Mouse (Mus musculus) testis, postnatal 10 days (tissue): ENCODE results near the gene Slc50a1.

Source experiments
- DNase-seq: peaks from one replicate; pipeline ENCODE4 v3.0.0; 2021; ENCODE audit warnings: low spot score

Slc50a1 gene

DNA sequence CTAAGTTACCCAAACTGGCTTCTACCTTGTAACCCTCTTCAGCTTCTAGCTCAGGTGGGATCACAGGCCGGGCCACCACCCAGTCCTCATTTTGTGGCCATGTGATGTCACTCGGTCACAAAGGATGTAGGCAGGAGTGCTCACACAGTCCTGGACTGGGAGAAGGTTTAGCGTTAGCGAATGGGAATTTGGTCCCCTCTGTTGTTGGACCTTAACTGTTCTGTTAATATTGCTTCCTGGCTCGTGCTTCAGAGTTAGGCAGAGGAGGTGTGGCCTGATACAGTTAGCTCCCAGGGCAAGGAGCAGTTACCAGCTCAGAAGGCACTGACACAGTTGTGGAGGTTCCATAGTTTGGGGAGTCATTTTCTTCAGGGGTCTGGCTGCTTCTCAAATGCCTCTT is 23.8 kb upstream of the Slc50a1 start:
- no peak for DNase-seq

DNA sequence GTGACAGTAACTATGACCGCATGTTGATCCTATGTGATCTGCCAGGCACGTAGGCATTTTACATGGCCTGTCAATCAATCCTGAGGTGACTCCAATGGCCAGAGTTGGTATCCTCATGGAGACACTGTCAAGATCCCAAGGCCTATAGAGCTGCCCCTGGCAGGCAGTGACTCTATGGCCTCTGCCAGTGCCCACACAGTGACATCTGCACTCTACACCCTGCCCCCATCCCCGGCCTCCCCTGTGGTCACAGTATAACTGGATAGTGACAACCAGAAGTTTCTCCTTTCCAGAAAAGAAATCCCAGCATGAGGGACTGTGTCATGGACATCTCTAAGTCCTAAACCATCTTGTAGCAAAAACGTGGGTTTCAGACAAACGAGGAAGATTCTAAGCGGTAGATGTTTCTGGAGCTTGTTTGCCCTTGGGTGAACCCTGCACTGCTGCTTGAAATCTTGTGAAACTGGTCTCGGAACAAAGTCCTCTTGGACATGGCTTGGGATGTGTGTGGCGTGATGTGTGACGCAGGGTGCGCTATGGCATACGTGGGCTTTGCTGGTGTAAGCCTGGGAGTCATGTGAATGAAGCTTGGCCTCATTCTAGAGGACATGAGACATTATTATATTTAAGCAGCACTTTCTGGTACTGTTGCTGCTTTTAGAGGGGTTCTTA is 23.0 kb upstream of the Slc50a1 start:
- no peak for DNase-seq

DNA sequence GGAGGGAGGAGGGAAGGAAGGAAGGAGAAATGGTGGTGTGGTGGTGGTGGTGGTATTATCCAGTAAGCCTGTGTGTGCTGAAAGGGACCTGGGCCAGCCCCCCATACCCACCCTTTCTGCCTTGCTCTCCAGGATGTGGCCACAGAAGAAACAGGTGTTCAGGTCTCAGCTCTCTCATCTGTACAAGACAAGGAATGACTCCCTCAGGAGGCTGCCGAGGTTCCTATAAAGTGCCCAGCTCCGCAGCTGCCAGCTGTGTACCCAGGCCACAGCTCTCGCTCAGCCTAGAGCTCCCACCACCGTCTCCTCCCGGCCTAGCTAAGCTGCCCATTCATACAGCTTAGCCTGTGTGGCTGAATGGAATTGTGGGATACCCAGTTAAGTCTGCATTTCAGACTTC is 21.9 kb upstream of the Slc50a1 start:
- no peak for DNase-seq

DNA sequence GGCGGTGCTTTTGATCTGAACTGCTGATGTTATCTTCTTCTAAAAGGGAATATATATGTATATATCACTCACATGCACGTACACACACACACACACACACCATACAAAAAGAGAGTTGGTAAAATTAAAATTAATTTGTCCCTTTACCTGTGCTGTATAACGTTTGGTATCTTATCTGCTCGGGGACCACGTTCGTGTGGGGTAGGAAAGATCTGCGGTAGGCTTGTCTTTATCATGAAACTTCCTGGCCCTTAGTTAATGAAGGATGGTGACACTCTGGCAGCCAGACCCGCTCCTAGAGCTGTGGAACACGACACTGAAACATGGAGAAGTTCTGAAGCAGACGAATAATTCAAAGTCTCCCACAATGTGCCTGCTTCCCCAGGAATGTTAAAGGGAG is 21.5 kb upstream of the Slc50a1 start:
- DNase-seq: no peak

DNA sequence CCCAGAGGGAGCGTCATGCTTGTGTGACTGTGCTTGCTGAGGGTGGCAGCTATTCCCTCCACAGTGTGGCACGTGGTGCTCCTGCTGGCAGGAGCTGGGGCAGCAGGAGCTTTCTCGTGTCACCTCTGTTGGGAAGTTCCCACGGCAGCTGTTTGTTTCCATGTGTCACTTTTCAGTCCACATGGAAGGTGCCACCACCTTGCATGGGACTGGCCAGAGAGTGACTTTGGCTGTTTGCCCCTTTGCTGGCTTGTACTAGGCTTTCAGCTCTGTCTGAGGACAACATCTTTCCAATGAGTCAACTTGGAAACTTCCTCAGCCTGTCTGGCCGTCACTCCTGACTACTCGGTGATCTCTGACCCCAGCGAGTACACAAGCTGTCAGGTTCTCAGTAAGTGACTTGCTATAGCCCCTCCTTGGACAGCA is 18.1 kb upstream of the Slc50a1 start:
- DNase-seq: no peak

DNA sequence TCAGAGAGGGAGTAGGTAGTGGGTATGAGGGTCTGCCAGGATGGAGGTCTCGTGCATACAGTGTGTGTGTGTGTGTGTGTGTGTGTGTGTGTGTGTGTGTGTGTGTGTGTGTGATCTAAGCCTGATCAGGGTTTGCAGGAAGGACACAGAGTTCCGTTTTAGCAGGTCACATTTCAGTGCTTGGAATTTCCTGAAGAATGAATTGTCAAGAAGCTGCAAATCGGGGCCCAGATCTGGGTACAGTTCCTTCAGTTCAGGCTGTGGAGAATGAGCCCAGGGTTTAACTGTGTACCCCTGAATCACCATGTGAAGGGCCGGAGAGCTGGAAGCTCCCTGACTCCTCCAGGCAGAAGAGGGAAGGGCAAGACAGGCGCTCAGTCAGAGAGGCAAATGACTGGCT is 16.9 kb upstream of the Slc50a1 start:
- no peak for DNase-seq

DNA sequence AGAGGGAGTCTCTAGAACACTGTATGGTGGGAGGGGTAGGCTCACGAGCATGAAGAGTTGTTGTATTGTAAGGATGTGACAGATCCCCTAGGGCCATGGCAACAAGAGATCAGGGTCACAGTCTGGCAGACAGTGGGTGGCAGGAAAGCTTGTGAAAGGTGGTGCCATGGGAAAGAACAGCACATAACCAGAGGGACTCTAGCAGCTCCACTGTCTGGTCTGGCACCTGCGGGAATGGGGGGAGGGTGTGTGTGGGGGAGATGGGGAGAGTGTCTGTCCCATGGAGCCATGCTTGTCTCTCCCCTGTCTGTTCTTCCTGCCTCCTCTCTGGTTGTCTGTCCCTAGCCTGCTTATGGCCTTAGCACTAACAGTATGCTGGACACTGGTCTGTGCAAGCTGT is 15.2 kb upstream of the Slc50a1 start:
- DNase-seq: no peak

DNA sequence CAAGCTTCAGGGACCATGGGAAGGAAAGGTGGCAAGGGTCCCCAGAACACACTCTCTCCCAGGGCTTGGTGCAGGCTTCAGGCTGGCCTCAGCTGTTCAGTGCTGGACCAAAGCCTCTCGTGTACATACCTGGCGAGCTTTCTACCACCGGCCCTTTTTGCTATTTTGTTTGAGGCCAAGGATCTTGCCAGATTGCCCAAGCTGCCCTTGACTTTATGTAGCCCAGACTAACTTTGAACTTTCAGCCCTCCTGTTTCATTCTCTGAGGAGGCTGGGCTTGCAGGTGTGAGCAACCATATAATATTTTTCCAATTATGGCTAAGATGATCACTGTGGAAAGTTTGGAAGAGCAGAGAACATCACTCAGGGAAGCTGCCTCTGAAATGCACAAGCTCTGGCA is 13.9 kb upstream of the Slc50a1 start:
- no peak for DNase-seq

DNA sequence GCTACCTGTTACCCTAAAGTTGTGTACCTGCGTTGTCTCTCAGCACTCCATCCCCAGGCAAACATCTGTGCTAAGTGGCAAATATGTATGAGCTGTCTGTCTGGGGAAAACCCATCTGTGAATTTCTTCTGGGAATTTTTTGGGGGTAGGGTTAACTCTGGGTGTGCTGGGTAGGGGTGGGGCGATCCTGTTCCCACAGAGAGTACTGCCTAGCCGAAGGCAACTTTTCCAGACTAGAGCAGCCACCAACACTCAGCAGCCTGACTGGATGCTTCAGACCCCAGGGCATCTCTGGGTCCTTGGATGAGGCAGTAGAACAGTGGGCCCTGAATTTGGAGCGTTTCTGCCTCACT is 11.9 kb upstream of the Slc50a1 start:
- no peak for DNase-seq

DNA sequence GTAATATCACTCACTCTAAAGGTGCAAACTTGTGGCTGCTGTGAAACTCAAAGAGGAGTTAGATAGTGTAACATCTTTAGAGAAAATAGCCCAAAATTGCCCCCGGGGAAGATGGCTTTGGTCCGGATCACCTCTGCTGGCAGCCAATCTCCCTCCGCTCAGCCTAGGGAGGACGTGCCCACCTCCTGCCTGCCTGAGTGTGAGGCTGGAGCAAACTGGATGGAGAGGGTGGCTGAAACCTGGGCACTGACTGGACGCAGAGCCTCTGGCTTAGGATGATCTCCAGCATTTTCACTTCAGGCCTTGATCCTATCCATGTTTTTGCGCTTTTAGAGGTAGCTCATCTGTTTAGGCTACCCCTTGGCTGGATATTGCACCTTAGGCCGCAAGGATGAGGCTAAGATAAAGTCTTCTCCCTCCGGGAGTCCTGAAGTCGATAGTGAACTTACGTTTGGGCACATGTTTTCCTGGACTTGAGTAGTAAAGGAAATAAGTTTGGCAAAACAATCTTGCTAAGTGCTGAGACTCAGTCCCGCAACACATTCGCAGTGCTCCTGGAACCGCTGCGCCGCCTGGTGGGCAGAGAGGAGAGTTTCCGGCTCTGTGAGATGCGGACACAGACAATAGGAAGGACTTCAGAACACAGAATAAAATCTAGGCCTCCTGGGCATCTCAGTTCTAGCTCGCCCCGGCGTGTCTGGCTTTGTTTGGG is 11.4 kb upstream of the Slc50a1 start:
- DNase-seq: peak; percentile 92

DNA sequence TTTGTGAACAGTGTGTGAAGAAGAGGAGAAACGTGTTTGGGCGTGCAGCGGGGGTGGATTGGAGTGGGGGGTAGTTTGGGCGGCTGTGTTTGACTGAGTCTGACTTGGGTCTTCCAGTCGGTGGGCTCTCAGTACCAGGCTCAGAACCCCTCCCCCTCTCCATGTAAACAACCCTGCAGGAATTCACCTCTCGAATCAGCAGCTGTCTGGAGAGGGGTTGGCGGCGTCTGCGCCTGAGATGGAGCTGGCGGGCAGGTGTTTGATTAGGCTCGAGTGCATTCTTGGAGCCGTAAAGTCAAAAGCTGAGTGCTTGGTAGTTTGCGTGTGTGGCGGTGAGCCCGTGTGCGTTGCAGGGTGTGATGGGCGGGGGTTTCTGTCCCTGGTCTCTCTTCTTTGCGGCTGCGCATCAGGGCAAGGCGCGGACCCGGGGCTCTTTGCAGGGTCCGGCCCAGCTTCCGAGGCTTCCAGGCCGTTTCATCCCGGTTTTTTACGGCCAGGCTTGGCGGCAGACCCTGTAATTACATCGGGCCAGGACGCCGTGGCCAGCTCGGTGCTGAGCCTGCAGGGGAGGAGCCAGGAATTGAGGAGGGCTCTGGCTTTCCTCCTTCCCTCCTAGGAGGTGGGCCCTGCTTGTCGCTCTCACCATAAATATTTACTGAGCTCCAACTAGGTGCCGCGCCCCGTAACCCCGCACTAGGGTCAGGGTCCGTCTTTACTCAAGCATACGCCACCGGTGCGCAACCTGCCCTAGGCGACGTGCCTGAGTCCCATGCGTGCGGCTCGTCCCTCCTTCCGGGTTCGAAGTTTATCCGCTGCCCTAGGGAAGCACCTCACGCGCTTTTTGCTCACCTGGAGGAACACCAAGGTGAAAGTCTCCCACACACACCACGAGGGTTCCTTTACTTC is 10.5 kb upstream of the Slc50a1 start, which contains the start of gene Efna1:
TSS of gene Efna1 (minus strand) at position 537 of the 906 bp plus-strand sequence.
- DNase-seq: peak; percentile 71

DNA sequence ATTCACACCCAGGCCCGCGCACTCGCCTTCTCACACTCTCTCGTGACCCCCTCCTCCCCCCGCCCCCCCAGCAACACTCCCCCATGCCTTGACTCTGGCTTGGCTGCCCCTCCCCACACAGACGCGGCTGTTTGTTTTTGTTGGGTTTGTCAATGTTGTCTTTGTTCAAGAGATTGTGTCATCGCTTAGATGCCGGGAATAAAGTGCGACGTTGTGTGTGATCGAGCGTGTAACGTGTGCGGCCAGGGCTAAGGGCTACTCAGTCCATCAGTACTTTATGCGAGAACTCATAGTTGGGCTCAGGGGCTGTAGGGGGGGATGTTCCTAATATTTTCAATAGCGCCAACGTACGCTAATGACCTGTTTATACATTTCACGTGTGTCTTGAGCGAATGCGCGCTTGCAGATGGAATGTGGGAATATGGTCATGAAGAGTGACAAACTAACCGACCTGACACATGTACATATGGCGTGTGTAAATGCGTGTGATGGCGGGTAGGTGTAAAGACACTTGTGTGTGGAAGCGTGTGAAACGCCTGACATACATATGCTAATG is 9.8 kb upstream of the Slc50a1 start:
- DNase-seq: no peak

DNA sequence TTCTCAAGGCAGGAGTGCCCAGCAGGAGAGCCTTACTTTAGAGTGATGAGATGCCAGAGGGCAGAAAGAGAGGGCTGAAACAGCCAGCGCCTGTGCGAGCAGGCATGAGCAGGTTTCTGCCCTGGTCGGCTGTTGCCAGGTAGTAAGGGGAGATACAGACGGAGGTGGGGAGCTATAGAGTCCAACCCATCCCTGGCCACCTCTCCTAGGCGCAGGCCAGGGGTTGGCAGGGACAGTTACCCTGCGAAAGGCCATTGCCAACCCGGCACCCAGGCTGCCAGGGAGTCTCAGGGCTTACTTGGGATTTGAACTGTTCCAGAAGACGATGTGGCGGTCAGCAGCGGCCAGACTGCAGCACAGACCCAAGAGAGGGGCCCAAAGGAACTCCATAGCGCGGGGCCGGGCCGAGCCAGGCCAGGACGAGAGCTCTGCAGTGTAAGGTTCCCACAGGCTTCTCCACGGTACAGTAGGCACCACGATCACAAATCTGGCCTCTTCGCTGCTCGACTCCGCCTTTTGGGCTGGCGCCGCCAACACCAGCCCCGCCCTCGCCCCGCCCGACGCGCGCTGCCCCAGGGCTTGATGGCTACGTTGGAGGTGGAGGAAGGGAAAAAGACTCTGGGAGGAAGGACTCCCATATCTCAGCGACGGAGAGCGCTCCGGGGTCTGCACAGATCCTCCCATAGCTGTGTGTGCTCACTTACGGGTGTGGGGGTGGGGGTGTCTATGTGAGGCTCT is 9.0 kb upstream of the Slc50a1 start:
- peak; percentile 85 for DNase-seq

DNA sequence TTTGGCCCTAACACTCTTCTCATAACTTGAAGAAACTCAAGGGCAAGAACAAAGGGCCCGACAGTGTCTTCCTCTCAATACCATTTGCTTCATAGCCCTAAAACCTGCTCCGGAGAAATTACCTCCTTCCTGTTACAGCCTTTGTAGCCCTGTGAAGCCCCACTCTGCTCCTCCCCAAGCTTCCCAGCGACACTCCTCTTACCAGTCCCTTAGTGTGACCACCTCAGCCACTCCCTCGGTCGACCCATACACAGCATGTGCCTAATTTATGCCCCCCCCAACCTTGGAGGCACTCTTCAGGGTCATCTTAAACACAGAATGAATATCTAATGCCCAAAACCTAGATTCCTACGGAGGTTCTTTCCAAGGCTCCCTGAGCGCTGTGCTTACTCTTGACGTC is 8.3 kb upstream of the Slc50a1 start:
- DNase-seq: no peak

DNA sequence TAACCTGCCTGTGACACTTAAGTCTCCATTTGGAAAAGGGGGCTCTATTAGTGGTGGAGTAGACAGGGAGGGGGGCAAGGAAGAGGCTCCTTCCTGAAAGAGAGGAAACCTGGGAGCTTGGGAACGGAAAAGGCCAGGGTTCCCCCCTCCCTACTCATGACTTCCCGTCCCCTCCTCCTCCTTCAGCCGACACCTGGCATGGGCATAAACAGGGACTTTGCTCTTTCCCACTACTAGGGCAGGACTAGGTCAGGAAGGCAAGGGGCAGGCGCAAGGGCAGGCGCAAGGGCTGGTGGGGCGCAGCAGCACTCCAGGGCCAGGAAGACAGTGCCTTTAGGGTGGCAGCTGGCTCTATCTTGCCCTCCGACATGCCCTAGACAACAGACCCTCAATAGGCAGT is 7.7 kb upstream of the Slc50a1 start:
- DNase-seq: no peak

DNA sequence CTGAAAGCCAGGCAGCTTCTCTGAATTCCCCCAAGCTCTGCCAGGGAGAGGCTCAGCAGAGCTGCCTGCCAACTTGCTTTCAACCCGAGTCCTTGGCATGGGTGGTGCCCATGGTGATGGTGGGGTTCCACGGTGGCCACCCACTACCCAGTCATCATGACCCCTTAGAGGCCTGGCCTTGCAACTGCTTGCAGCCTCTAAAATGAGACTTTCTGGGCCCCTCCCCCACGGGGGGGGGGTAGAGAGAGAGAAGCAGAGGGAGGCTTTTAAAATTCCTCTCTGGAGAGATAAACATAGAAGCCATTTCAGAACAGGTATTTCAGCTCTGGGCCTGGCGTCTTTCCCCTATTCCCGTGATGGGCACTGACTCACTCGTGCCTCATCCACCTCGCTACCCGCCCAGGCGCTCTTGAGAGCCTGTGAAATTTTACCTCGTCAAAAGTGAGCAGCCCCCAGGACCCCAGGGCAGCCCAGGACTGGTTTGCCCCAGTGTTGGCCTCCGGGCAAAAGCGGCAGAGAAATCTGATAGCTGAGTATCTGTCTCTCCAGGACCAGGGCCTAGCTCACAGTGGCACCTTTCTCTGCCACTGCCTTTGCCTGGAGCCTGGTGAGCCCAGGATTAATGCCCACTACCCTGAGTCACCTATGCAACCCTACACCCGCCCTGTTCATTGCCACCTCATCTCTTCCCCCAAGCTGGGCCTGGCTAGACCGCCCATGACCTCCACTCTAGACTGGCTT is 7.1 kb upstream of the Slc50a1 start:
- no peak for DNase-seq

DNA sequence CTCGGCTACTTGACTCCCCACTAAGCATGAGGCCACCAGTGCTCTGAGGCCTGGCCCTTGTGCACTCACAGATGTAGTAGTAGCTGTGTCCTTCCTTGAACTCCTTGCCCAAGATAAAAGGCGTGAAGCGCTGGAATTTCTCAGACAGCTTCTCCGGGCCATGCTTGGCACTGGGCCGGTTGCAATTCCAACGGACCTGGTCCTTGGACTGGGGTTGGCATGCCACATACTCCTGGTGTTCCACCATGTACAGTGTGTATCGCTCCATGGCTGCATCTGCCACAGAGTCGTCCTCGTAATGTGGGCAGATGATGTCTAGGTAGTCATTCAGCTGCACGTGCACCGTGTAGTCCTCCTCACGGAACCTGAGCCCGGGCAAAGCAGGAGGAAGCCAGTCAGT is 5.7 kb upstream of the Slc50a1 start:
- no peak for DNase-seq

DNA sequence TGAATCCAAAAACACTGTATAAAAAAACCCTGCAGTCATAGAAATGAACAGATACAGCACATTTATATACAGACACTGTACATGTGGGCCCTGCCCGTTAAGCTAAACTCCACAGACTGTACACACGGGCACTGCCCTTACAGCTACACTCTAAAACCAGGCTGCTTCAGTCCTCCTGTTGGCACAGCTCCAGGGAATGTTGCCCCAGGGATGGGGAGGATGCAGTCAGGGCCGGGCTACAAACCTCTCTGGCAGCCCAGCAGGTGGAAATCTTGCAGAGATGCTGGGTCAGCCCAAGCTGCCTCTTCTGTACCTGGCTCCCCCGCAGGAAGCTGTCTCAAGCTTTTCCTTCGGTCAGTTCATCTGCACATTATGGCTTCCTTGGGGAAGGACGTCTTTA is 1.4 kb upstream of the Slc50a1 start:
- peak; percentile 55 for DNase-seq

DNA sequence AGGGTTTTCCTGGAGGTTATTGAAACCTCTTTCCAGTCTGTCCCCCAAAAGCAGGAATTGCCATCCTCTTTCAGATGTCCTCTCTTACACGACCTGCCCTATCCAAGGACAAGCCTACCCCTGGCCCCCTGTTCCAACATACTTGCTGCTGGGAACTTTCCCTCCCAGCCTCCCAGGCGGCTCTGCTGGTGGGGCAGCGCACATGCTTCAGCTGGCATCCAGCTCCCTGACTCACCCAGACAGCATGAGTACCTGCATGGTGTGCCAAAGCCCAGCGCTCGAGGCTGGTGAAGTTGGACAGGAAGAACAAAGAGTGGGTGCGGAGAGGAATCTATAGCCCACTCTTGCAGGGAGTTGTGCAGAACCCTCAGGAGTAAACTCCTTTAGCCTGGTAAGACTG is 521 bp upstream of the Slc50a1 start:
- peak; percentile 65 for DNase-seq

DNA sequence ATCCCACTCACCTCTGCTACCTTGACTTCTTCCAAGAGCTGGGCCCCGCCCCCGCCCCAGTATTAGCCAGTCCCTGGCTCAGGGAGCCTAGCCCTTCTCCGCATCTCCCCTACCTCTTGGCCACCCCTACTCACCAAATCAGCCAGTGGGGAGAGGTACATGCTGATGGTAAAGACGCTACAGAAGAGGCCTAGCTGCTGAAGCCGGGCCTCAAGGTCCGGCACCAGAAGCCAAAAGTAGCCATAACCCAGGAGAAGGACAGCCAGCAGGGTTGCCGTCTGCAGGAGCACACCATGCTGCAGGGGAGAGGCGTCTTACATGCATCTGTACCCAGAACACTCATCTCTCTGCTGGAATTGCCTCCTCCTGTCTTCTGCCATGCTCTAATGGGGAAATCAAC is 1.5 kb downstream of the Slc50a1 start:
- no peak for DNase-seq

DNA sequence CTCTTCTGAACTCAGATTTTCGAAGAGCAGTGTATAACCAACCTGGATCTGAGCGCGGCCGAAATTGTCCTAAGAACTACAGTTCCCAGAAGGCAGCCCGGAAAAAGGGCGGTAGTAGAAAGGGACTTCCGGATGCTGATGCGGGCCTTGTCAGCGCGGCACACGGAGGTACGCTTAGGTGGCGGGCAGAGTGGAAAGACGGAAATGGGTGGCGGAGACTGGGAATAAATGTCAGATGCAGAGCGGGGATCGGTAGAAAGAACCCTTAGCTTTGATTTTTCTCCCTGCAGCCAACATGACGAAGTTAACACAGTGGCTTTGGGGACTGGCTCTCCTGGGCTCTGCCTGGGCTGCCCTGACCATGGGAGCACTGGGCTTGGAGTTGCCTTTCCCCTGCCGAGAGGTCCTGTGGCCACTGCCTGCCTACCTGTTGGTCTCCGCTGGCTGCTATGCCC is 3.9 kb downstream of the Slc50a1 start:
- peak; percentile 78 for DNase-seq
